8 mouse cellular contexts compared by ENCODE assay signal in genomic region chr19:4811909-4812242, GRCm38 (mm10). TPM values are rescaled to one million over a fixed set of nuclear protein-coding genes. Genes with fewer than 3 reads are reported as not detected.
DNase-seq lines count a peak whose midpoint lies in the region; ATAC-seq and TF ChIP-seq lines count a peak whose summit lies in the region.

No protein-coding gene starts in this region.

- H3K9me3 ChIP-seq in heart, embryonic 15.5 days (replicated peaks), result no peaks in the 10 kb centered on the region; the same call in 1 of the 2 replicates
- 0 out of 2 replicates have a peak, but pooled peaks cover 3% of the 10 kb centered on the region for H3K9me3 ChIP-seq in G1E (replicated peaks)
- H3K9me3 ChIP-seq in hindbrain, embryonic 10.5 days, result no peaks in the 10 kb centered on the region; the same call in 1 of the 2 replicates
- H3K9me3 ChIP-seq in midbrain, embryonic 10.5 days (replicated peaks), result no peaks in the 10 kb centered on the region

- peak; percentile 25 for ATAC-seq in heart, embryonic 15.5 days (replicated peaks; ENCODE audit: insufficient number of reproducible peaks, insufficient read depth, low FRiP score, low read depth)
- ATAC-seq in G1E (ENCODE audit: extremely low read depth, insufficient number of reproducible peaks, low FRiP score, poor library complexity, severe bottlenecking), result no peak

- no peak for TF ChIP-seq CTCF in G1E (IDR thresholded peaks at IDR 0.05; ENCODE audit: low read depth, low read length)

- no peak for DNase-seq in heart, adult 18-20 months
- DNase-seq in G1E (ENCODE audit: low spot score), result no peak
- no peak for DNase-seq in hindbrain, embryonic 10.5 days (ENCODE audit: low spot score)
- DNase-seq in midbrain, embryonic 10.5 days (ENCODE audit: low spot score), result no peak
- DNase-seq in layer of hippocampus, adult 9-11 months, result no peak
- DNase-seq in spleen, postnatal 4 days (ENCODE audit: low spot score in 2 of 2), result no peak
- no peak for DNase-seq in adrenal gland, postnatal 4 days (ENCODE audit: low spot score in 2 of 2)

- peak overlapping the region; percentile 84 for H3K9ac ChIP-seq in heart, embryonic 15.5 days

- no peaks in the 10 kb centered on the region for H3K36me3 ChIP-seq in heart, embryonic 15.5 days
- H3K36me3 ChIP-seq in G1E (replicated peaks), result peaks cover 17% of the 10 kb centered on the region
- peaks cover 5% of the 10 kb centered on the region for H3K36me3 ChIP-seq in hindbrain, embryonic 10.5 days
- H3K36me3 ChIP-seq in midbrain, embryonic 10.5 days, result peaks cover 10% of the 10 kb centered on the region

- 4% methylated on average over 12 of the region's 12 CpGs for WGBS in heart, embryonic 15.5 days
- 6% methylated on average over 12 of the region's 12 CpGs for WGBS in hindbrain, embryonic 10.5 days
- WGBS in midbrain, embryonic 10.5 days, result 9% methylated on average over 12 of the region's 12 CpGs

- peak overlapping the region; percentile 93 for H3K27ac ChIP-seq in heart, embryonic 15.5 days
- peak overlapping the region; percentile 95 for H3K27ac ChIP-seq in hindbrain, embryonic 10.5 days
- peak overlapping the region; percentile 95 for H3K27ac ChIP-seq in midbrain, embryonic 10.5 days (replicated peaks)

- H3K4me2 ChIP-seq in heart, embryonic 15.5 days, result peak overlapping the region; percentile 58

- H3K4me3 ChIP-seq in heart, embryonic 15.5 days, result peak overlapping the region; percentile 83
- H3K4me3 ChIP-seq in G1E (ENCODE audit: low read depth, low read length), result peak overlapping the region; percentile 99
- H3K4me3 ChIP-seq in hindbrain, embryonic 10.5 days, result peak overlapping the region; percentile 71
- H3K4me3 ChIP-seq in midbrain, embryonic 10.5 days, result peak overlapping the region; percentile 96

- peaks cover 19% of the 10 kb centered on the region for H3K4me1 ChIP-seq in heart, embryonic 15.5 days (replicated peaks)
- peaks cover 26% of the 10 kb centered on the region for H3K4me1 ChIP-seq in G1E (ENCODE audit: insufficient read depth, low read depth, low read length)
- peaks cover 27% of the 10 kb centered on the region for H3K4me1 ChIP-seq in hindbrain, embryonic 10.5 days (replicated peaks)
- peaks cover 28% of the 10 kb centered on the region for H3K4me1 ChIP-seq in midbrain, embryonic 10.5 days

- no peaks in the 10 kb centered on the region for H3K27me3 ChIP-seq in heart, embryonic 15.5 days
- H3K27me3 ChIP-seq in G1E (ENCODE audit: insufficient read depth, low read length), result no peaks in the 10 kb centered on the region
- no peaks in the 10 kb centered on the region for H3K27me3 ChIP-seq in hindbrain, embryonic 10.5 days (ENCODE audit: insufficient read depth, poor library complexity, severe bottlenecking)
- H3K27me3 ChIP-seq in midbrain, embryonic 10.5 days (ENCODE audit: low read depth, poor library complexity, severe bottlenecking), result no peaks in the 10 kb centered on the region

RNA-seq across cellular contexts. Expression of gene Rbm14, which starts 0.4 kb away (rescaled TPM):
- 40.2 and 51.1 TPM in 2 replicates for polyA plus RNA-seq in heart, embryonic 15.5 days (2015; fragmentation: Nextera tagmentation; extraction: Ambion mirVana)
- total RNA-seq in heart, adult 18-20 months (2021), result 10 to 100 TPM; 16.6 to 17.9 TPM
- total RNA-seq in G1E (2014; fragmentation: Nextera tagmentation) (70.3 and 82.1 TPM in 2 replicates), G1E (2017) (28.2 and 29.5 TPM in 2 replicates)
- polyA plus RNA-seq in G1E (2012), result 38.6 and 55.3 TPM in 2 replicates
- polyA plus RNA-seq in hindbrain, embryonic 10.5 days (2016; fragmentation: Nextera tagmentation; extraction: Ambion mirVana), result 126 and 130 TPM in 2 replicates
- 136 TPM in 2 replicates for polyA plus RNA-seq in midbrain, embryonic 10.5 days (2016; fragmentation: Nextera tagmentation; extraction: Ambion mirVana)
- total RNA-seq in adrenal gland, postnatal 4 days (2021), result 10 to 100 TPM; 55.8 to 57.7 TPM

RNA-seq across cellular contexts. Expression of gene Gm21992, which starts 0.5 kb away (rescaled TPM):
- polyA plus RNA-seq in heart, embryonic 15.5 days (2015; fragmentation: Nextera tagmentation; extraction: Ambion mirVana), result 22.6 and 30.5 TPM in 2 replicates
- 10 to 100 TPM; 15.4 to 19.4 TPM for total RNA-seq in heart, adult 18-20 months (2021)
- total RNA-seq in G1E (2014; fragmentation: Nextera tagmentation), result 10.6 and 11.2 TPM in 2 replicates
- 32.1 and 40.1 TPM in 2 replicates for total RNA-seq in G1E (2017)
- polyA plus RNA-seq in G1E (2012), result 1.7 and 9.0 TPM in 2 replicates
- polyA plus RNA-seq in hindbrain, embryonic 10.5 days (2016; fragmentation: Nextera tagmentation; extraction: Ambion mirVana), result 26.7 and 30.0 TPM in 2 replicates
- 35.3 and 37.6 TPM in 2 replicates for polyA plus RNA-seq in midbrain, embryonic 10.5 days (2016; fragmentation: Nextera tagmentation; extraction: Ambion mirVana)
- total RNA-seq in adrenal gland, postnatal 4 days (2021), result 10 to 100 TPM; 15.1 to 27.1 TPM

RNA-seq across cellular contexts. Expression of gene Rbm4, which starts 18.2 kb away (rescaled TPM):
- 42.2 and 54.1 TPM in 2 replicates for polyA plus RNA-seq in heart, embryonic 15.5 days (2015; fragmentation: Nextera tagmentation; extraction: Ambion mirVana)
- 10 to 100 TPM; 38.8 to 43.3 TPM for total RNA-seq in heart, adult 18-20 months (2021)
- 50.8 and 72.4 TPM in 2 replicates for total RNA-seq in G1E (2014; fragmentation: Nextera tagmentation)
- 80.4 and 99.5 TPM in 2 replicates for total RNA-seq in G1E (2017)
- polyA plus RNA-seq in G1E (2012), result 3.6 and 19.9 TPM in 2 replicates
- polyA plus RNA-seq in hindbrain, embryonic 10.5 days (2016; fragmentation: Nextera tagmentation; extraction: Ambion mirVana), result 104 and 106 TPM in 2 replicates
- 93.6 and 108 TPM in 2 replicates for polyA plus RNA-seq in midbrain, embryonic 10.5 days (2016; fragmentation: Nextera tagmentation; extraction: Ambion mirVana)
- 10 to 100 TPM; 65.4 to 65.7 TPM for total RNA-seq in adrenal gland, postnatal 4 days (2021)

RNA-seq across cellular contexts. Expression of gene Ccs, which starts 27.3 kb away (rescaled TPM):
- polyA plus RNA-seq in heart, embryonic 15.5 days (2015; fragmentation: Nextera tagmentation; extraction: Ambion mirVana), result 33.4 and 41.7 TPM in 2 replicates
- 10 to 100 TPM; 30.0 to 30.6 TPM for total RNA-seq in heart, adult 18-20 months (2021)
- 17.3 and 20.6 TPM in 2 replicates for total RNA-seq in G1E (2014; fragmentation: Nextera tagmentation)
- total RNA-seq in G1E (2017), result 30.1 and 31.2 TPM in 2 replicates
- 61.4 and 69.4 TPM in 2 replicates for polyA plus RNA-seq in G1E (2012)
- polyA plus RNA-seq in hindbrain, embryonic 10.5 days (2016; fragmentation: Nextera tagmentation; extraction: Ambion mirVana), result 46.9 and 49.6 TPM in 2 replicates
- 41.6 and 43.1 TPM in 2 replicates for polyA plus RNA-seq in midbrain, embryonic 10.5 days (2016; fragmentation: Nextera tagmentation; extraction: Ambion mirVana)
- 10 to 100 TPM; 87.5 to 98.7 TPM for total RNA-seq in adrenal gland, postnatal 4 days (2021)

RNA-seq across cellular contexts. Expression of gene Ccdc87, which starts 27.3 kb away (rescaled TPM):
- polyA plus RNA-seq in heart, embryonic 15.5 days (2015; fragmentation: Nextera tagmentation; extraction: Ambion mirVana), result 0.04 and 0.05 TPM in 2 replicates
- total RNA-seq in heart, adult 18-20 months (2021), result under 1 TPM in 1 of 2 experiments, not detected in 1; 0.10 TPM
- total RNA-seq in G1E (2014; fragmentation: Nextera tagmentation), result not detected in 2 replicates
- 0.05 and 0.06 TPM in 2 replicates for total RNA-seq in G1E (2017)
- 0.03 TPM in 1 of 2 replicates, not detected in the other for polyA plus RNA-seq in G1E (2012)
- polyA plus RNA-seq in hindbrain, embryonic 10.5 days (2016; fragmentation: Nextera tagmentation; extraction: Ambion mirVana), result 0.11 and 0.33 TPM in 2 replicates
- polyA plus RNA-seq in midbrain, embryonic 10.5 days (2016; fragmentation: Nextera tagmentation; extraction: Ambion mirVana), result 0.07 and 0.14 TPM in 2 replicates
- total RNA-seq in adrenal gland, postnatal 4 days (2021), result under 1 TPM in 1 of 2 experiments, not detected in 1; 0.17 TPM
